Mouse (Mus musculus): ENCODE measurements around the gene Tor4a.

Gene Tor4a

DNA sequence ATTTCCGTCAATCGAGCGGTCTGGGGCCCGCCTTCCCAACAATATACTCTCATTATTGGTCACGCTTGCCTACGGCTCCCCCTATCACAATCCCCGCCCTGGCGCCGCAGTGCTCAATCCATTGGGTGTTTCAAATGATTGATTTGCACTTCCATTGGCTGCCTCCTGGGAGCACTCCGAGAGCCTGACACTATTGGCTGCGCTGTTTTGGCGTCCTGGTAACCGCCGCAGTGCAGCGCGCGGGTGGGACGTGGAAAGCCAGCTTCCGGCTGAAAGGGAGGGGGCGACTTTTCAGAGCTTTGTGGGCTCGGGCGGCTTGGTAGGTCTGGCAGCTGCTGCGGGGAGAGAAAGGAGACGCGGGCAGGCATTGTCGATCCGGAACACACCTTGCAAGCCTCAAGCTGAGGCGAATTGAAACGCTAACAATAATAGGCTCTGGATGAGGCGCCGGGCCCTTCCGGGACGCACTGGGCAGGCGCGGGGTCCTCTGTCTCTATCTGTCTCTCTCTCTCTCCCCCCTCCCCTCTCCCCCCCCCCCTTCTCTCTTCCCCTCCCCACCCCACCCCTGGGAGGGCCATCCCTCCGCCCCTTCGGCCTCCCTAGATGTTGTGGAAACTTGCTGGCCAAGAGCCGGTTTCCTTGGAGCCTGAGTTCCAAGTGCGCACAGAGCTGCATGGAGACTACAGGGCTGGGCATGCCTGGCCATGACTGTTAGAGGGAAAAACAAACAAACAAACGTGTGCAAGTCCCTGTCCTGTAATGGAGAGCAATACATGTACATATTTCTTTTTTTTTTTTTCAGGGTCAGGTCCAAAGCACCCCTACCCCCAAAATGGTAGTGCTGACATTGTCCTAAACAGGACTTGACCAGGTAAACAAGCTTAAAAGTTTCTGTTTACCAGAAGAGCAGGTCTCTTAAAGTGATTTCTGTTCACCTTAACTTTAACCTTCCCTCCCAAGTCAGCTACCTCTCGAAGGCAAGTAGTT lies 28.4 kb upstream of the Tor4a start:
- peak; percentile 96 to 97 for DNase-seq

DNA sequence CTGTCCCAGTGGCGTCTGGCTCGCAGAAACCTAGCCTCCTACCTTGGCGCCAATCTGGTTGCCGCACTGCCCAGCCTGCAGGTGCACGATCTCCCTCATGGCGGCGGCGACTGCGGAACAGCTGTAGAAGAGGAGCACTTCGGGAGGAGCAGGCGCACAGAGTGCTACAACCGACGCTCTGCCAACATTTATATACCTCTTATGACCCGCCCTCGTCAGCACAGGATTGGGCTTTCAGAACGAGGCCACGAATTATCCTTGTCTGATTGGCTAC lies 27.7 kb upstream of the Tor4a start, which contains the start of gene Tubb4b:
Gene Tubb4b (minus strand): TSS at position 211 of the 274 bp plus-strand sequence.
- no peak for DNase-seq

GRCm38 (mm10) chr2:25223681-25224491 lies 27.2 kb upstream of the Tor4a start:
- peak in 1 of 2 experiments; percentile 85 for DNase-seq

DNA sequence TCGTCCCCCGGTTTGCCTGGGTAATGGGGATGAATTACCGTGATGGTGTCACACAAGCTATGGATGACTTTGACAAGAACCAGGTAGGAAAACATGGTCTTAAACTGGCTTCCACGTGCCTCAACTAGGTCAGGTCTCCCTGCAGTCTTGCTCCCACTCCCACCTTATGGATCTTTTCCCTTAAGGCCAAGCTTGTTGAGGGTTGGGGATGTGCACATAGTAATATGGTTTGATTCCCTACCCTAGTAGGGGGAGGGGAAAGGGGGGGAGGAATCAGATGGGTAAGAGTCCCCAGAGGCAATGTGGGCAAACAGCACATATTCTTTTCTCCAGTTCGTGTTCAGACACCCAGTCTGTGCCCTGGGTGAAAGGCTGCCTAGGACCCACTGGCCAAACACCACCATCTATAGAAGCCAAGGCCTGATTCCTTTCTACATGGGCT lies 24.7 kb upstream of the Tor4a start:
- no peak for DNase-seq

GRCm38 (mm10) chr2:25218445-25218844 lies 21.8 kb upstream of the Tor4a start, which contains the start of gene Fam166a:
TSS of gene Fam166a (plus strand) at chr2:25218745.
- no peak for DNase-seq

DNA sequence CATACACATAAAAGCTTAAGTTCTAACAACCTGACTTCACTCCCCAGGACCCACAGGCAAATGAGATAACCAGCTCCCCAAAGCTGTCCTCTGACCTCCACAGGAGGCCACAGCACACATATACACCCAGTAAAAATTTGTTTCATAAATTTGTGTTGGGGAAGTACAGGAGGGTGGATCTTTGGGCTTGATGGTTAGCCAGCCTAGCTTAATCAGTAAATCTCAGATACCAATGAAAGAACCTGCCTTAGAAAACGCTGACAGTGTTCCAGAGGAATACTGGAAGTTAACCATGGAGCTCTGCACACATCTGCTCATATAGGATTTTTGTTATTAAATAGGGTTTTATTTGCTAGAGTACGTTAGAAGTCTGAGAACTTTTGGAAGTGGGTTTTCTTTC lies 21.0 kb upstream of the Tor4a start:
- no peak for DNase-seq

DNA sequence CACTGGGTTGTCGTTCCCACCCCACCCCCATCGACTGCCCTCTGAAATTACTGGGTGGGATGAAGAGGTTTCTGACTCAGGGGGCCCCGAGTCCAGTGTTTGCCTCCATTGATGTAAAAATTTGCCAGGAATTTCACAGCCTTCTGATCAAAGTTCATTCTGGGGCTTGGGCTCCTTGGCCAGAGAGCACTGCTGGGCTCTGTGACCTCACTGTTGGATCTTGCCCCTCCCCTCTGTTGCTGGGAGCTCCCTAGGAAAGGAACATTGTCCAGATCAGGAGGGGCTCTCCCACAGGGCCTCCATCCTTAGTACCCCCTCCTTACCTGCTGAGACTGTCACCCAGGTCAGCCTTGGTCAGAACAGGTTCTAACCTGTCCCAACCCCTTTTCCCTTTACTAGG lies 17.8 kb upstream of the Tor4a start, which contains the start of gene Stpg3:
Gene Stpg3 (minus strand): TSS at position 194 of the 400 bp plus-strand sequence.
- no peak for DNase-seq

DNA sequence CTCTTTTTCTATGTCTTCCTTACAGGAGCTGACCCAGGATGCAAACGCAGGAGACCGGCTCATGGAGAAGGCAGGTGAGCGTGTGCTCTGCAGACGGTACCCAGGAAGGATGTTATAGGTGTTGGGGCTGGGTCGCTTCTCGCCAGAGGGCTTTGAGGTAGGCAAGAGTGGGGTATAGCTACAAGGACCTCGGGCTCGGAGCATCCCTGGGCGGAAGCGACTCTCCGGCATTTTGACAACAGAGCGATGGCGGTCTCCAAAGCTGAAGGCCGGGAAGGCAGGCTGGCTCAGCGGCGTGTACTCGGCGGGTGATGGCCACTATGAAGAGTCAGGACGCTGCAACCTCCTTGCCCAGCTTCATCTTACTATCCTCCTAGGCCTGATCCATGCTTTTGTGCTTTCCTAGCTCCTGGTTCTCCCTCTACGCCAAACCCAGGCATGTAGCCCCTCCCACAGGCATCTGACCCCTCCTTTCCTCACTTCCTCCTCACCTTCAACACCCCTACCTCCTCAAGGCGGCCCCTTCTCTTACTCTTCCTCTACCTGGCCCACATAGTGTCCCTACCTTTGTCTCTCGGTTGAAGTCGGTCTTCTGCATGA lies 16.7 kb upstream of the Tor4a start:
- no peak for DNase-seq

GRCm38 (mm10) chr2:25211121-25211670 lies 14.5 kb upstream of the Tor4a start, which contains the start of gene Nelfb:
TSS of gene Nelfb (minus strand) at chr2:25211489.
- peak; percentile 92 for DNase-seq

DNA sequence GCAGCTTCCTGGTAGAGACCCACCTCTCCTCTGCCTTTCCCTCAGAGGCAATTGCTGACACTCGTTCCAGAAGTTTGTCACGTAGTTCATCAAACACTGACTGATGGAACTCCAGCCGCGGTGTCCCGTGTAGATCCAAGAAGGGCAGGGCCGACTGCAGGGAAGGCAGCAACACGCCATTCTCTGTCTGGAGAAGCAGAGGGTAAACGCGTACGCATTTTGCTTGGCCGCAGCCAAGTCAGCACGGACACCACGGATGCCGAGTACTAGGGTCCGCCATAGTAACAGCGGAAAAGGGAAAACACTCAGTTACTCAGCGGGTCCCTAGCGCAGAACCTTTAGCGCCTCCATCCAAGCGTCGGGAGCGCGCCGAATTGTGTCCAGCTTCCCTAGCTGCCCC lies 14.0 kb upstream of the Tor4a start:
- DNase-seq: no peak

DNA sequence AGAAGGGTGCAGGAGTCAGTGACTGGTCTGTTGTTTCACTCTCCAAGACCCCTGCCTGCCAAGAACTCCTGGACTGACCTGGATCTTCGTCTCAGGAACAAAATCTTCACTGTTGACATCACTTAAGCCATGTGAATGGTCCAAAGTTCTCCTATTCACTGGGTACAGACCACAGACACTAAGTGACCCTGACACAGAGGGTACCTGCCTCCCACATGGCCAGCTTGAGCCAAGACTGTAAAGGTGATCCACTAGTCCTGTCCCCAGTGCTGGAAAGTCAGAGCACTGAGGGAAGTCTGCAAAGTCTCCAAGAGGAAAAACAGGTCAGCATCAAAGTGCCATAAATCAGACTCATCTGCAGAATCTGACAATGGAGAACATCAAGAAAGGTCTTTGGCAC lies 10.9 kb upstream of the Tor4a start:
- DNase-seq: no peak

DNA sequence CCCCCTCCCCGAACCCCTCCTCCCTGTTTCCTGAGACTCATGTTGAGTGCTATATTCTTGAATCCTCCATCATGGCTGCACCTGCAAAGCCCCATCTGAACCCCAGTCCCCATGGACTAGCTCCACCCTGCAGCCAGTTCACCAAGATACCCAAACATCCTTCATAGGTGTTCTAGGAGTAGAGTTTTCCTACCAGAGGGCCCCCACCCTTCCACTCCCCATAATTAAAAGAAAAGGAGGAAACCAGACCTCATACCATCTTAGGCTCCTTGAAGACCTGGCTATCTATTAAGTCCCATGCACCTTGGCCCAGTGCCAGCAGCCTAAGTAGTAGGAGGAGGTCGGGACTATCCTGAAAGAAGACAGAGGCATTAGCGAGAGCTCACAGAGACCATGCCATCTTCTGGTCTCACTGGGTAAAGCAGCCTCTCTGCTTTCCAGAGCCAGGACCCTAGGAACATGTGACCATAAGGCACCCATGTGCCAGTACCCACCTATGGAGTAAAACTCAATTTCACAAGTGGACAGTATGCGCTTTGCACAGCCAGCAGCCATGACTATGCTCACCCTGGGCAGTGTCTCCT lies 7.0 kb upstream of the Tor4a start:
- no peak for DNase-seq

GRCm38 (mm10) chr2:25200631-25201030 lies 3.9 kb upstream of the Tor4a start:
- DNase-seq: no peak

DNA sequence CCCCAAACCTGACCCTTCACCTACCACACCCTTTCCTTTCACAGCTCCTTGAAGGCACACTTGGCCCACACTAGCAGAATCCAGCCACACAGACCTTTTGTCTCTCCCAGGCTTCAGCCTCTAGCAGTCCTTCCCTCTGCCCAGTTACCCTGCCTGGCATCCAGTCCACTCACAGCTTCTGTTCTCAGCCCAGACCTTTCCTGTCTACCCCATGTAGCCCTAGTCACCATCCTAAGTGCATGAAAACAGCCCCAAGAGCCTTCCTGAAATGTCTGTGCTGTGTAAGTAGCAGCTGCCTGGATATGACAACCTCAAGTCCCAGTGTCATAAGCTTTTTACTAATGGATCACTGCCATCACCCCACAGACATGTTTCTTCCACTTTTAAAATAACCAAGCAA lies 1.3 kb upstream of the Tor4a start:
- no peak for DNase-seq

- DNase-seq: no peak
Observed at GRCm38 (mm10) chr2:25197191-25197590, 505 bp upstream of the Tor4a start.

GRCm38 (mm10) chr2:25195211-25196156 lies 1.2 kb downstream of the Tor4a start:
- no peak for DNase-seq

DNA sequence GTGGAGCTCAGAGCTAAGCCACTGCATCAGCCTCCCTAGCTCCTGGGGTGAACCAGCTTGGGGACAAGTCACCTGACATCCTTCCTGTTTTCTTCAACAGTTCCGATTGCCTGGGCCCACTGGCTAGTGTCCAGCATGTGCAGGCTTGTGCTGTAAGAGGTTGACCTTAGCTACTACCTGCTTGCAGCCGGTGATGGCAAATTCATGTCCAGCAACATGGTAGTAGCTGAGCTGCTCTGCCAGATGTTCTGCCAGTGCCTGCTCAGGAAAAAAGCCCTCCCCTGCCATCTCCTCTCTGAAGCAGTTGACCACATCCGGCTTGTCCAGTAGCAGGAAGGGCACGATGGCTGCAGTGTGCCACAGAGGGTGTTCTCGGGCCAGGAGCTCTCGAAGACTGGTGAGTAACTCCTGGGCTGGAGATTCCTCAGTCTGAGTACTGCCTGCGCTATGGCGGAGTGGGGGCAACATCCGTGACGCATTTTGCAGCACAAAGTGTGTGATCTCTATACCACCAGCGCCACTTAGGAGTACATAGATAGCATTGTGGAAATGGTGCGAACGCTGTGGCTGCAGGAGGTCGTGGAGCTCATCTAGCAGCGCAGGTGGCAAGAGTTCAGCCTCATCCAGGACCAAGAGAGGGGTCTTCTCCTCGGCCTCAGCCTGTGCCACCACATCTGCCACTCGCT lies 2.1 kb downstream of the Tor4a start:
- no peak for DNase-seq

DNA sequence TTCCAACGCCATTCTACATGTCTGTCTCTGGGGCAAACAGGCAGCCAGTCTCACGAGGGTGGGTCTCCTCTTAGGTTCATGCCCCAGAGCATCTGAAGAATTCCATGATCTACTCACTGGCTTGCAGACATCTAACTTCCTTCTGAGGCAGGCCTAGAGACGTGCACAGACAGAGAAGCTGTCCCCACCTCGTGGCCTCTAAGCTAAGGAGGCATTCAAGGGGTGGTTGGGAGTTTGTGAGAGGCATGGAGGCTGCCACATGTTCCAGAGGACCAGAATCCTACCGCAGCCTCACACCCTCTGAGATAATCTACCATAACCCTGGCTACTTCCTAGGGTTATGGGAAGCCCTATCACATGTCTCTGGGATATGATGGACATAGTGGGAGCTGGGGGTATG lies 2.7 kb downstream of the Tor4a start:
- DNase-seq: no peak

- peak; percentile 89 to 92 for DNase-seq
Observed at GRCm38 (mm10) chr2:25193330-25193770, 3.3 kb downstream of the Tor4a start.

DNA sequence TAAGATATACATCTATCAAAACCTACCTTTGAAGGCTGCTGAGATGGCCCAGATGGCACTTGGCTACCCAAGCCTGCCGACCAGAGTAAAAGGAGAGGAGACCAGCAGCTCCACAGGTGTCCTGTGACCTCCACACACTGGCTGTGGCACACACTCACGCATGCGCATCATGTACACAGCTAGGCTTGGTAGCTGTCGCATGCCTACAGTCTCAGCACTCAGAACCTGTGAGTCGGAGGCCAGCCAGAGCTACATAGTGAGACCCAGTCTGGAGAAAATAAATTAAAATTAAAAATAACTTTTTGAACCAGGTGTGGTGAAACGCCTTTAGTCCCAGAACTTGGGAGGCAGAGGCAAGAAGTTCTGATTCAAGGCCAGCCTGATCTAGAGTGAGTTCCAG lies 8.8 kb downstream of the Tor4a start:
- no peak for DNase-seq

- no peak for DNase-seq
Observed at GRCm38 (mm10) chr2:25186575-25186930, 10.1 kb downstream of the Tor4a start.
